Mouse (Mus musculus): ENCODE measurements around the gene Nme7.

DNA sequence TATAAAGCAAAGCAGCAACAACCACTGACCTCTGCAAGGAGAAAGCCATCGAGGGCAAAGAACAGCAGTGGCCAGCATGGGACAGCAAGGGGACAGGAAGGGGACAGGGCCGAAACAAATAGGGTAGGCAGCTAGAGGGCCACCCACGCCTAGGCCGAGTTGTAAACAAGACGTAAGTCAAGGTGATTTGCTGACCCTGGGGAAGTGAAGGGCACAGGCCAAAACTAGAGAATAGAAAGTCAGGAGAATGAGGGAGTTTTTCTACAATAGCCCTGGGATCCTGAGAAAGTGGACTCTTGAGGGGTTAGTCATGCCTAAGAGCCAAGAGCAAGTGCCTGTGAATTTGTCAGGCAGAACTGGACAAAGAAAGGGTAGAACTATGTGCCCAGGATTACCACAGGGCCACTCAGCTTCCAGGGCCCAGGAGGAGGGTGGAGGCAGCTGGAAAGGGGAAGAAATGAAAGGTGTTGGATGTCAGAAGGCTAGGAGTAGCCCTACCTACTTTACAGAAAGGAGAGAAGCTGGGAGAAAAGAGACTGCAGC, 141.8 kb downstream of the Nme7 start:
- TF ChIP-seq CTCF (IDR thresholded peaks at IDR 0.05; ENCODE audit: insufficient read depth, low read depth, low read length) (no peak), POLR2A (IDR thresholded peaks at IDR 0.05; ENCODE audit: insufficient read depth, low read depth, low read length) (no peak)
